Comparison of ENCODE assay signal across 10 mouse cellular contexts in genomic region chr15:80162401-80162964, GRCm38 (mm10).
"Had no signal": no experiment of that assay in that cellular context is flagged by ENCODE, and none has a peak within 500 bp of the region (broad histone marks: within the 10 kb centered on the region; RNA-seq: fewer than 3 reads in every experiment).

No protein-coding gene starts in this region.

- H3K27ac ChIP-seq: kidney, embryonic 15.5 days; limb, embryonic 13.5 days; liver, embryonic 14.5 days; midbrain, embryonic 12.5 days; stomach, embryonic 15.5 days had no signal

- H3K27me3 ChIP-seq: kidney, embryonic 15.5 days; limb, embryonic 13.5 days; midbrain, embryonic 12.5 days; stomach, embryonic 15.5 days had no signal

- H3K9ac ChIP-seq: kidney, embryonic 15.5 days; limb, embryonic 13.5 days; liver, embryonic 14.5 days; midbrain, embryonic 12.5 days; stomach, embryonic 15.5 days had no signal

- H3K4me2 ChIP-seq: kidney, embryonic 15.5 days; limb, embryonic 13.5 days; midbrain, embryonic 12.5 days; stomach, embryonic 15.5 days had no signal

- ATAC-seq: midbrain, embryonic 16.5 days had no signal

- DNase-seq: kidney, adult 18-20 months; kidney, postnatal 14 days; thymus, adult 2 months; thymus, postnatal 25 days had no signal

- H3K9me3 ChIP-seq: kidney, embryonic 15.5 days; limb, embryonic 13.5 days; midbrain, embryonic 12.5 days; stomach, embryonic 15.5 days had no signal

- H3K4me3 ChIP-seq: kidney, embryonic 15.5 days; limb, embryonic 13.5 days; midbrain, embryonic 12.5 days; stomach, embryonic 15.5 days had no signal
